Mouse (Mus musculus): ENCODE measurements around the gene Auh.

Gene Auh

GRCm38 (mm10) chr13:52921065-52921825, 8.2 kb downstream of the Auh start:
- DNase-seq = no peak

GRCm38 (mm10) chr13:52919790-52920352, 9.6 kb downstream of the Auh start:
- no peak for DNase-seq

- DNase-seq = no peak
These were observed 11.1 kb downstream of the Auh start for GRCm38 (mm10) chr13:52918333-52918732.

- no peak for DNase-seq
These were observed 14.8 kb downstream of the Auh start for GRCm38 (mm10) chr13:52914591-52915110.

GRCm38 (mm10) chr13:52913926-52914325, 15.6 kb downstream of the Auh start:
- DNase-seq = no peak

- no peak for DNase-seq
These were observed 17.0 kb downstream of the Auh start for GRCm38 (mm10) chr13:52912495-52912894.

GRCm38 (mm10) chr13:52911259-52911658, 18.2 kb downstream of the Auh start:
- DNase-seq = no peak

GRCm38 (mm10) chr13:52906296-52906695, 23.2 kb downstream of the Auh start:
- no peak for DNase-seq

- no peak for DNase-seq
These were observed 25.3 kb downstream of the Auh start for GRCm38 (mm10) chr13:52904175-52904574.

GRCm38 (mm10) chr13:52903767-52904166, 25.7 kb downstream of the Auh start:
- no peak for DNase-seq

GRCm38 (mm10) chr13:52902517-52902916, 27.0 kb downstream of the Auh start:
- no peak for DNase-seq

GRCm38 (mm10) chr13:52899664-52900063, 29.8 kb downstream of the Auh start:
- no peak for DNase-seq

GRCm38 (mm10) chr13:52897806-52898205, 31.7 kb downstream of the Auh start:
- no peak for DNase-seq

- peak; percentile 42 for DNase-seq
These were observed 36.7 kb downstream of the Auh start for GRCm38 (mm10) chr13:52892791-52893190.

- DNase-seq = no peak
These were observed 37.4 kb downstream of the Auh start for GRCm38 (mm10) chr13:52892065-52892503.

GRCm38 (mm10) chr13:52890313-52890712, 39.2 kb downstream of the Auh start:
- DNase-seq = no peak

GRCm38 (mm10) chr13:52886779-52887178, 42.7 kb downstream of the Auh start:
- DNase-seq = no peak

- no peak for DNase-seq
These were observed 45.5 kb downstream of the Auh start for GRCm38 (mm10) chr13:52883960-52884326.

GRCm38 (mm10) chr13:52883084-52883959, 46.2 kb downstream of the Auh start:
- no peak for DNase-seq

GRCm38 (mm10) chr13:52880386-52880785, 49.1 kb downstream of the Auh start:
- no peak for DNase-seq

GRCm38 (mm10) chr13:52879918-52880317, 49.6 kb downstream of the Auh start:
- no peak for DNase-seq

- DNase-seq = no peak
These were observed 50.2 kb downstream of the Auh start for GRCm38 (mm10) chr13:52879291-52879690.

- no peak for DNase-seq
These were observed 50.7 kb downstream of the Auh start for GRCm38 (mm10) chr13:52878823-52879222.

Measured in right cerebral cortex, postnatal 14 days (tissue).